Mouse (Mus musculus) spleen, adult 2 months (tissue): ENCODE results near the gene Ctdspl.

Experiments
- CTCF ChIP-seq: fragments of 200-500 bp; IDR thresholded peaks from 2 replicates; pipeline ENCODE4 v1.5.1; 2011; ENCODE audit warnings: mild to moderate bottlenecking, inconsistent platforms; ENCODE audit not compliant: insufficient read depth, insufficient read length, insufficient replicate concordance; ENCODE audit errors: extremely low read depth
- POLR2A ChIP-seq: fragments of 200-500 bp; IDR thresholded peaks from 2 replicates; pipeline ENCODE4 v1.6.1; 2011; ENCODE audit warnings: low read depth, low read length, inconsistent platforms

DNA sequence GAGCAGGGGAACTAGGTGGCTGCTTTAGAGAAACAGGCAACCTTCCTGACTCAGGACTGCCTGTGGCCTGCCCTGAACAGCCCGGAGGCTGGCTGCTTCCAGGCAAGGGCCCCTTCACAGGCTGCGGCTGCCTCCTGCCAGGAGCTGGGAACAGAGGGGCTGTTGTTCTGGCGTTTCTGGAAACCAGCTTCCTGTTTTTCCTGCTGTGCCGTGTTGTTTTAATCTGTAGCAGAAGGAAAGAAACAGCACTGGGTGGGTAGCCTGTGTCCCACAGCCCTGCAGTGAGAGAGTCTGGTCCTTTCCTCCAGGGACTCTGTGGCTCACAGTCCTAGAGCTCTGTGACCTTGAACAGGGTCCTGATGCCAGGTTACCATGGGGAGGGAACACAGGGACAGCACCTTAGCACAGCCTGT is 54.2 kb downstream of the Ctdspl start:
- no peak for TF ChIP-seq CTCF
- no peak for TF ChIP-seq POLR2A
